Mouse (Mus musculus): ENCODE data around the gene Helt. TPM values are rescaled to one million over a fixed set of nuclear protein-coding genes. Genes with fewer than 3 reads are reported as not detected.

Gene Helt
- total RNA-seq (2021), result not detected

- DNase-seq (ENCODE audit: extremely low spot score in 1 of 2, low spot score in 1 of 2), result no peak
These were observed at the start of gene Helt for GRCm38 (mm10) chr8:46294181-46294892. TSS of gene Helt (minus strand) at chr8:46294671.

- DNase-seq (ENCODE audit: extremely low spot score in 1 of 2, low spot score in 1 of 2), result no peak
These were observed 47.8 kb upstream of the Helt start for GRCm38 (mm10) chr8:46342272-46342671.

- no peak for DNase-seq (ENCODE audit: extremely low spot score in 1 of 2, low spot score in 1 of 2)
These were observed 46.2 kb upstream of the Helt start for GRCm38 (mm10) chr8:46340381-46341273.

GRCm38 (mm10) chr8:46339317-46339716 lies 44.8 kb upstream of the Helt start:
- DNase-seq (ENCODE audit: extremely low spot score in 1 of 2, low spot score in 1 of 2), result no peak

- DNase-seq (ENCODE audit: extremely low spot score in 1 of 2, low spot score in 1 of 2), result no peak
These were observed 41.9 kb upstream of the Helt start for GRCm38 (mm10) chr8:46336351-46336750.

- DNase-seq (ENCODE audit: extremely low spot score in 1 of 2, low spot score in 1 of 2), result no peak
These were observed 38.1 kb upstream of the Helt start for GRCm38 (mm10) chr8:46332389-46333061.

GRCm38 (mm10) chr8:46331801-46332200 lies 37.3 kb upstream of the Helt start:
- DNase-seq (ENCODE audit: extremely low spot score in 1 of 2, low spot score in 1 of 2), result no peak

- DNase-seq (ENCODE audit: extremely low spot score in 1 of 2, low spot score in 1 of 2), result no peak
These were observed 34.9 kb upstream of the Helt start for GRCm38 (mm10) chr8:46329396-46329795.

GRCm38 (mm10) chr8:46327284-46327683 lies 32.8 kb upstream of the Helt start:
- no peak for DNase-seq (ENCODE audit: extremely low spot score in 1 of 2, low spot score in 1 of 2)

- no peak for DNase-seq (ENCODE audit: extremely low spot score in 1 of 2, low spot score in 1 of 2)
These were observed 32.2 kb upstream of the Helt start for GRCm38 (mm10) chr8:46326715-46327114.

GRCm38 (mm10) chr8:46324676-46325075 lies 30.2 kb upstream of the Helt start:
- no peak for DNase-seq (ENCODE audit: extremely low spot score in 1 of 2, low spot score in 1 of 2)

GRCm38 (mm10) chr8:46323672-46324191 lies 29.3 kb upstream of the Helt start:
- DNase-seq (ENCODE audit: extremely low spot score in 1 of 2, low spot score in 1 of 2), result no peak

GRCm38 (mm10) chr8:46322833-46323232 lies 28.4 kb upstream of the Helt start:
- DNase-seq (ENCODE audit: extremely low spot score in 1 of 2, low spot score in 1 of 2), result no peak

- no peak for DNase-seq (ENCODE audit: extremely low spot score in 1 of 2, low spot score in 1 of 2)
These were observed 27.9 kb upstream of the Helt start for GRCm38 (mm10) chr8:46322421-46322820.

- no peak for DNase-seq (ENCODE audit: extremely low spot score in 1 of 2, low spot score in 1 of 2)
These were observed 24.3 kb upstream of the Helt start for GRCm38 (mm10) chr8:46318802-46319201.

GRCm38 (mm10) chr8:46317161-46317560 lies 22.7 kb upstream of the Helt start:
- no peak for DNase-seq (ENCODE audit: extremely low spot score in 1 of 2, low spot score in 1 of 2)

GRCm38 (mm10) chr8:46313798-46314197 lies 19.3 kb upstream of the Helt start:
- DNase-seq (ENCODE audit: extremely low spot score in 1 of 2, low spot score in 1 of 2), result no peak

- peak; percentile 52 to 85 for DNase-seq (ENCODE audit: extremely low spot score in 1 of 2, low spot score in 1 of 2)
These were observed 16.7 kb upstream of the Helt start for GRCm38 (mm10) chr8:46311159-46311558.

- no peak for DNase-seq (ENCODE audit: extremely low spot score in 1 of 2, low spot score in 1 of 2)
These were observed 13.7 kb upstream of the Helt start for GRCm38 (mm10) chr8:46308189-46308588.

GRCm38 (mm10) chr8:46305733-46306349 lies 11.4 kb upstream of the Helt start:
- peak in 1 of 2 experiments; percentile 27 for DNase-seq (ENCODE audit: extremely low spot score in 1 of 2, low spot score in 1 of 2)
